Mouse (Mus musculus): ENCODE results near the gene Stxbp5l.
"Not testable (repeated sequence)": the region's sequence is repeated elsewhere in the genome, so short reads cannot be mapped to it uniquely, and the experiment has no call there.

Stxbp5l gene

GRCm38 (mm10) chr16:37384821-37385344 lies at the start of gene Stxbp5l:
Stxbp5l (minus strand) TSS chr16:37384962.
- DNase-seq = peak; percentile 95

- no peak for DNase-seq
Measured at GRCm38 (mm10) chr16:37433418-37434204, 48.8 kb upstream of the Stxbp5l start.

GRCm38 (mm10) chr16:37425434-37425833 lies 40.7 kb upstream of the Stxbp5l start:
- no peak for DNase-seq

GRCm38 (mm10) chr16:37422874-37423273 lies 38.1 kb upstream of the Stxbp5l start:
- no peak for DNase-seq

- no peak for DNase-seq
Measured at GRCm38 (mm10) chr16:37421851-37422250, 37.1 kb upstream of the Stxbp5l start.

GRCm38 (mm10) chr16:37420512-37420911 lies 35.8 kb upstream of the Stxbp5l start:
- DNase-seq = no peak

- peak; percentile 7 for DNase-seq
Measured at GRCm38 (mm10) chr16:37405536-37405935, 20.8 kb upstream of the Stxbp5l start.

GRCm38 (mm10) chr16:37404922-37405321 lies 20.2 kb upstream of the Stxbp5l start:
- DNase-seq = no peak

- no peak for DNase-seq
Measured at GRCm38 (mm10) chr16:37389964-37390363, 5.2 kb upstream of the Stxbp5l start.

GRCm38 (mm10) chr16:37389201-37389905 lies 4.6 kb upstream of the Stxbp5l start:
- DNase-seq = peak; percentile 8

GRCm38 (mm10) chr16:37384369-37384768 lies 393 bp downstream of the Stxbp5l start:
- DNase-seq = peak; percentile 49

GRCm38 (mm10) chr16:37383426-37383825 lies 1.3 kb downstream of the Stxbp5l start:
- DNase-seq = no peak

- no peak for DNase-seq
Measured at GRCm38 (mm10) chr16:37372716-37373115, 12.0 kb downstream of the Stxbp5l start.

GRCm38 (mm10) chr16:37367426-37367825 lies 17.3 kb downstream of the Stxbp5l start:
- no peak for DNase-seq

- no peak for DNase-seq
Measured at GRCm38 (mm10) chr16:37363958-37364357, 20.8 kb downstream of the Stxbp5l start.

- DNase-seq = no peak
Measured at GRCm38 (mm10) chr16:37355621-37356020, 29.1 kb downstream of the Stxbp5l start.

GRCm38 (mm10) chr16:37347092-37347491 lies 37.7 kb downstream of the Stxbp5l start:
- peak; percentile 66 for DNase-seq

- DNase-seq = no peak
Measured at GRCm38 (mm10) chr16:37344960-37345359, 39.8 kb downstream of the Stxbp5l start.

- DNase-seq = not testable (repeated sequence)
Measured at GRCm38 (mm10) chr16:37341446-37341845, 43.3 kb downstream of the Stxbp5l start.

GRCm38 (mm10) chr16:37338177-37338576 lies 46.6 kb downstream of the Stxbp5l start:
- DNase-seq = no peak

GRCm38 (mm10) chr16:37337529-37337928 lies 47.2 kb downstream of the Stxbp5l start:
- no peak for DNase-seq

GRCm38 (mm10) chr16:37304441-37304840 lies 80.3 kb downstream of the Stxbp5l start:
- no peak for DNase-seq

GRCm38 (mm10) chr16:37292593-37292992 lies 92.2 kb downstream of the Stxbp5l start:
- DNase-seq = no peak

GRCm38 (mm10) chr16:37280206-37280605 lies 104.6 kb downstream of the Stxbp5l start:
- no peak for DNase-seq
